Mouse (Mus musculus) myocyte (in vitro differentiated cells): ENCODE data around the gene Fam180a. TPM values are rescaled to one million over a fixed set of nuclear protein-coding genes. Genes with fewer than 3 reads are reported as not detected.

Source experiments
- H3K27me3 ChIP-seq: one replicate; pipeline ENCODE4 v1.6.1; 2011; ENCODE audit not compliant: control insufficient read depth, insufficient read depth, insufficient read length
- H3K36me3 ChIP-seq: one replicate; pipeline ENCODE4 v1.6.1; 2011; ENCODE audit not compliant: control insufficient read depth, insufficient read depth
- H3K4me2 ChIP-seq: one replicate; pipeline ENCODE4 v1.6.1; 2011; ENCODE audit warnings: low read depth, control low read depth
- H3K4me3 ChIP-seq: one replicate; pipeline ENCODE4 v1.5.1; 2011; ENCODE audit warnings: mild to moderate bottlenecking, control low read depth, moderate library complexity
- H3K79me2 ChIP-seq: one replicate; pipeline ENCODE4 v1.6.1; 2011; ENCODE audit not compliant: control insufficient read depth, insufficient read depth
- H3ac ChIP-seq: one replicate; pipeline ENCODE4 v1.6.1; 2011; ENCODE audit not compliant: control insufficient read depth, insufficient read length
- CEBPB ChIP-seq: IDR thresholded peaks from 2 replicates; pipeline ENCODE4 v1.6.1; 2011; ENCODE audit warnings: mild to moderate bottlenecking, moderate library complexity; ENCODE audit not compliant: poor library complexity, insufficient read depth, severe bottlenecking
- E2F4 ChIP-seq: IDR thresholded peaks from one replicate; pipeline ENCODE4 v1.6.1; 2011; ENCODE audit warnings: mild to moderate bottlenecking, control low read depth, moderate library complexity; ENCODE audit not compliant: insufficient read depth
- MAX ChIP-seq: IDR thresholded peaks from one replicate; pipeline ENCODE4 v1.6.1; 2011; ENCODE audit warnings: low read depth, mild to moderate bottlenecking, control low read depth
- MYOD1 ChIP-seq, 3 experiments: IDR thresholded peaks; one replicate each; pipeline ENCODE4 v1.6.1; 2011; ENCODE audit warnings: control low read depth in 2 of 3, low read depth in 2 of 3, mild to moderate bottlenecking in 2 of 3, moderate library complexity in 1 of 3; ENCODE audit not compliant: insufficient read length in 2 of 3, control insufficient read depth in 1 of 3
- MYOG ChIP-seq, 3 experiments: IDR thresholded peaks; one replicate each; pipeline ENCODE4 v1.6.1; 2011; ENCODE audit warnings: control low read depth in 2 of 3, low read depth in 2 of 3, mild to moderate bottlenecking in 2 of 3; ENCODE audit not compliant: insufficient read length in 2 of 3, control insufficient read depth in 1 of 3, insufficient read depth in 1 of 3
- POLR2A ChIP-seq: IDR thresholded peaks from one replicate; pipeline ENCODE4 v1.6.1; 2011; ENCODE audit warnings: low read depth, mild to moderate bottlenecking, control low read depth, moderate library complexity; ENCODE audit not compliant: insufficient read length
- POLR2AphosphoS2 ChIP-seq: IDR thresholded peaks from one replicate; pipeline ENCODE4 v1.6.1; 2011; ENCODE audit warnings: low read depth, control low read depth; ENCODE audit not compliant: insufficient read length
- REST ChIP-seq: IDR thresholded peaks from one replicate; pipeline ENCODE4 v1.6.1; 2011; ENCODE audit warnings: mild to moderate bottlenecking, control low read depth, moderate library complexity; ENCODE audit not compliant: insufficient read depth, insufficient read length
- SRF ChIP-seq: IDR thresholded peaks from one replicate; pipeline ENCODE4 v1.6.1; 2011; ENCODE audit warnings: low read depth; ENCODE audit not compliant: control insufficient read depth, insufficient read length
- TCF12 ChIP-seq: IDR thresholded peaks from one replicate; pipeline ENCODE4 v1.6.1; 2011; ENCODE audit warnings: mild to moderate bottlenecking, control low read depth; ENCODE audit not compliant: poor library complexity, insufficient read depth, severe bottlenecking
- TCF3 ChIP-seq: IDR thresholded peaks from one replicate; pipeline ENCODE4 v1.6.1; 2011; ENCODE audit warnings: low read depth, control low read depth; ENCODE audit not compliant: insufficient read length
- USF1 ChIP-seq: IDR thresholded peaks from one replicate; pipeline ENCODE4 v1.6.1; 2011; ENCODE audit warnings: low read depth, mild to moderate bottlenecking, control low read depth, moderate library complexity
- polyA plus RNA-seq: library from polyadenylated mRNA; unstranded; fragments of >200 nt; fragmentation: generic; extraction: Trizol; gene quantifications from one replicate; pipeline ENCODE4 v1.2.1, GENCODE M21; 2012; ENCODE audit warnings: missing spikeins

Fam180a gene
- polyA plus RNA-seq, 1 experiment, result 0.04 TPM

DNA sequence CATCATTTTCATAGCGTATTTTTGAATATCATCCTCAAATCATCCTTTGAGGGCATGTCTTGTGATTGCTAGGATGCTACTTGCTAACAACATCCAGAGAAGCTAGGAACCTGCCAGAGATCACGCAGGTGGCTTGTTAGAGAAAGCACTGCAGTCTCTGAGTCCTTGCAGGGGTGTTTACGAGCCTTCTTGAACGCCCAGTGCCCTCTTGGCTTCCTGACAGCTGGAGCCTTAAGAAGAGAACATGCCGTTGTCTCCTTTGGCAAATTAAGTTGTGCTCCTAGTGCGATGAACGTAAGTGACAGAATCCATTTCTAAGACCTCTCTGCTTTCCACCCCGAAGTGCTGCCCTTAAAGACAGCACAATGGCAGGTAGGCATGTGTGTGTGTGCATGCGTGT lies 1.6 kb downstream of the Fam180a start:
- no peaks in the 10 kb centered on the region for H3K79me2 ChIP-seq
- H3K4me3 ChIP-seq, result no peak overlapping the region
- no peak overlapping the region for H3ac ChIP-seq
- TF ChIP-seq USF1 (no peak), MYOG (IDR thresholded peaks at IDR 0.05; ENCODE audit: control insufficient read depth in 1 of 3, insufficient read depth in 1 of 3, insufficient read length in 2 of 3, low read depth in 2 of 3) (no peak), SRF (no peak), POLR2AphosphoS2 (no peak), REST (no peak)
- H3K36me3 ChIP-seq, result no peaks in the 10 kb centered on the region
- no peaks in the 10 kb centered on the region for H3K27me3 ChIP-seq
- H3K4me2 ChIP-seq, result no peak overlapping the region

DNA sequence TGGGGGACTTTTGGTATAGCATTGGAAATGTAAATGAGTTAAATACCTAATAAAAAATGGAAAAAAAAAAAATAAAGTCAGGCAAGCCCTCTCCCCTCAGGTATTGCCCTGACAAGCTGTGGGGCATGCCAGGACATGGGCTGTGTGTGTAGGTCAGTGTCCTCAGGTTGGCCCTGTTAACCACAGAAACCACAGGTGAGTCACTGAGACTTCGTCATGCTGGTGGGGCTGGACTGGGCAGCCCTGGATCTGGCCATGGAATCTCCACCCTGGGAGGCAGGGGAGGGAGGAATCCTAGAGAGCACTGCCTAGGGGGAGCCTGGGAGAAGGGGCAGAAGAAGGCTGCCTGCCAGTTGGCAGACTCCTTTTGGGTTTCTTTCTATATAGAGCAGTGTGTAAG lies 2.9 kb downstream of the Fam180a start:
- TF ChIP-seq CEBPB, result no peak
- TF ChIP-seq TCF12, result no peak
- no peak for TF ChIP-seq MAX
- no peak for TF ChIP-seq MYOD1 (IDR thresholded peaks at IDR 0.05; ENCODE audit: control insufficient read depth in 1 of 3, insufficient read length in 2 of 3, low read depth in 2 of 3)
- TF ChIP-seq REST, result no peak
- TF ChIP-seq TCF3, result no peak
- no peak for TF ChIP-seq POLR2A
- no peak for TF ChIP-seq SRF
- TF ChIP-seq MYOG (IDR thresholded peaks at IDR 0.05; ENCODE audit: control insufficient read depth in 1 of 3, insufficient read depth in 1 of 3, insufficient read length in 2 of 3, low read depth in 2 of 3), result no peak
- TF ChIP-seq E2F4, result no peak
- no peak for TF ChIP-seq POLR2AphosphoS2
- TF ChIP-seq USF1, result no peak
- no peak overlapping the region for H3ac ChIP-seq
- no peak overlapping the region for H3K4me3 ChIP-seq
- no peaks in the 10 kb centered on the region for H3K79me2 ChIP-seq
- peaks cover under 1% of the 10 kb centered on the region for H3K27me3 ChIP-seq
- no peak overlapping the region for H3K4me2 ChIP-seq
- H3K36me3 ChIP-seq, result no peaks in the 10 kb centered on the region

DNA sequence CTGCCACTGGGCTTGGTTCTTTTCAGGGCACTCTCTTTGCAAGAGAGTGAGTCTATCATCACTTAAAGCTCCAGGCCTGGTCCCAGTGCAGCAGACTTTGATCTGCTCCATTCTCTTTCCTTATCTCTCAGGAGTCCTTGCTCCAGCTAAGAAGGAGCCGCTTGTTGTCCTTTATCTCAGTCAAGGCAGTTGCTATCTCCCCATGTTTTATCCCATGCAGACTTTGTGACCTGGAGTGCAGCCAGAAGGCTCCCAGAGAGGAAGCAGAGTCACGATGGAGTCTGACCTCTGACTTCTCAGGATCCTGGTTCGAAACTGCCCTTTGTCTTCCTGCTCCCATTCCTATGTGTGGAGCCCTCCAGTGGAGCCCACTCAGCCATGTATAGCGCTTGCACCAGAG lies 4.8 kb downstream of the Fam180a start:
- Histone ChIP-seq H3K4me3 (no peak overlapping the region), H3ac (no peak overlapping the region), H3K4me2 (no peak overlapping the region), H3K79me2 (no peaks in the 10 kb centered on the region), H3K27me3 (peaks cover 6% of the 10 kb centered on the region), H3K36me3 (no peaks in the 10 kb centered on the region)
- TF ChIP-seq TCF3, result no peak
- no peak for TF ChIP-seq REST
- no peak for TF ChIP-seq MYOG (IDR thresholded peaks at IDR 0.05; ENCODE audit: control insufficient read depth in 1 of 3, insufficient read depth in 1 of 3, insufficient read length in 2 of 3, low read depth in 2 of 3)
- TF ChIP-seq SRF, result no peak
- no peak for TF ChIP-seq USF1
- TF ChIP-seq CEBPB, result no peak
- no peak for TF ChIP-seq E2F4
- no peak for TF ChIP-seq POLR2AphosphoS2
- TF ChIP-seq TCF12, result no peak
- TF ChIP-seq MAX, result no peak
- TF ChIP-seq MYOD1 (IDR thresholded peaks at IDR 0.05; ENCODE audit: control insufficient read depth in 1 of 3, insufficient read length in 2 of 3, low read depth in 2 of 3), result no peak
- TF ChIP-seq POLR2A, result no peak

DNA sequence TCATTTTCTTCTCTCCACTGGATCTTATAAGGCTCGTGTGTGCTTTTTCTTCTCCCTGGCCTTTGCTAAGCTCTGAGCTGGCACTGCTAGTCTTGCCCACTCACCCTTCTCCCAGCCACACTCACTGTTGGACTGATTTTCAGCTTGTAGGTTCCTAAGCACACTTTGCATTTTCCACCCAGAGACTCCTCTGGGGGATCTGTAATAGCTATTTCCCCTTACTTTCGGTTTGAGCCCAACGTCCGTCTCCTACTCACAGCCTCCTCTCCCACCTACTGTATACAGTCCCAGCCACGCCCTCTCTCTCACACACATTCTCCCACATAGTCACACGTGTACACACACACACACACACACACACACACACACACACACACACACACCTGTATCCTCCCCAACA lies 6.1 kb downstream of the Fam180a start:
- Histone ChIP-seq H3K79me2 (no peaks in the 10 kb centered on the region), H3K27me3 (peaks cover 6% of the 10 kb centered on the region), H3K4me3 (no peak overlapping the region), H3K36me3 (no peaks in the 10 kb centered on the region), H3ac (no peak overlapping the region), H3K4me2 (no peak overlapping the region)
- TF ChIP-seq E2F4 (no peak), TCF3 (no peak), USF1 (no peak), MYOD1 (IDR thresholded peaks at IDR 0.05; ENCODE audit: control insufficient read depth in 1 of 3, insufficient read length in 2 of 3, low read depth in 2 of 3) (no peak), TCF12 (no peak), POLR2AphosphoS2 (no peak), REST (no peak), SRF (no peak)

DNA sequence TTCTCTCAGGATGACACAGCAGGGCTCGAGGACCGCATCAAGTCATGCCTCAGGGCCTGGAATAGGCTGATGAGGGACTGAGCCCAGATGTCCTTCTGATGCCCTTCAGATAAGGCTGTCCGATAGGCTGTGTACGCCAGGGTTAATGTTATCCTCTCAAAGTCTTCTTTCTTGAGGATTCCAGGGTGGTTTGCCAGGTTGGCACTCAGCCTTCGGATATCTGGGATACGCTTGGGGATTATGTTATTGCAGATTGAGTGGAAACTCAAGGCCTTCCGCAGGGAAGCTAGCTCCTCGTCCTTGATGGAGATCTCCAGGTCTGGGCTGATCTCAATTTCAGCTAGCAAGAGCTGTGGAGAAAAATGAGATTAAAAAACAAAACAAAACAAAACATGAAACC lies 12.4 kb downstream of the Fam180a start:
- Histone ChIP-seq H3K4me3 (no peak overlapping the region), H3K79me2 (no peaks in the 10 kb centered on the region), H3K36me3 (no peaks in the 10 kb centered on the region), H3K27me3 (peaks cover 6% of the 10 kb centered on the region), H3K4me2 (no peak overlapping the region), H3ac (no peak overlapping the region)
- no peak for TF ChIP-seq USF1

DNA sequence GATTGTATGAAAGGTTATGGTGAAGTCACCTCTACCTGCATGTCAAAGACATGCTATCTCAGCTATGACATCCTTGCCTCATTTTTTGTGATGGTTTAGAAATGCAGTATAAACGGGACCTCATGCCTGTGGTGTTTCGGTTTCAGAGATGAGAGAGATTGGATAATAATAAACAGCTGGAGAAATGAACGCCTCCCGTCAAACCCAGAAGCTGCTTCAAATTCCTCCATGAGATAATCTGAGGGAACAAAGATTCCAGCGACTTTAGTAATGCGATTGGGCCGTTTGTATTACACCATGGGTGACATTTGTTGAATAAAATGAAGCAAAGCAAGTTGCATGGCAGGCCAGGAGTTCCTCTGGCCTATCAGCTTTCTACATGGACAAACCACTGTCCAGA lies 16.5 kb downstream of the Fam180a start:
- Histone ChIP-seq H3K79me2 (no peaks in the 10 kb centered on the region), H3K36me3 (no peaks in the 10 kb centered on the region), H3ac (no peak overlapping the region), H3K4me2 (no peak overlapping the region), H3K4me3 (no peak overlapping the region), H3K27me3 (no peaks in the 10 kb centered on the region)
- no peak for TF ChIP-seq POLR2AphosphoS2
- TF ChIP-seq TCF12, result no peak
- TF ChIP-seq MAX, result no peak
- no peak for TF ChIP-seq MYOG (IDR thresholded peaks at IDR 0.05; ENCODE audit: control insufficient read depth in 1 of 3, insufficient read depth in 1 of 3, insufficient read length in 2 of 3, low read depth in 2 of 3)
- TF ChIP-seq SRF, result no peak
- TF ChIP-seq MYOD1 (IDR thresholded peaks at IDR 0.05; ENCODE audit: control insufficient read depth in 1 of 3, insufficient read length in 2 of 3, low read depth in 2 of 3), result no peak
- no peak for TF ChIP-seq TCF3
- no peak for TF ChIP-seq POLR2A
- no peak for TF ChIP-seq CEBPB
- TF ChIP-seq USF1, result no peak
- no peak for TF ChIP-seq E2F4
- TF ChIP-seq REST, result no peak
